Mouse (Mus musculus) heart, embryonic 12.5 days (tissue): ENCODE results near the gene Dync1i2. TPM values are rescaled to one million over a fixed set of nuclear protein-coding genes. Genes with fewer than 3 reads are reported as not detected.

ENCODE experiments used
- ATAC-seq: fragments of 200-750 bp; cut with Nextera tagmentation; 2 replicates; pipeline ENCODE4 v1.8.0; 2017; ENCODE audit warnings: moderate TSS enrichment, moderate library complexity; ENCODE audit not compliant: insufficient number of reproducible peaks, low FRiP score
- H3K27ac ChIP-seq: fragments of 300-500 bp; sonication (generic); 2 replicates; pipeline ENCODE4 v1.5.1; 2016; ENCODE audit warnings: mild to moderate bottlenecking, moderate library complexity; ENCODE audit not compliant: poor library complexity, severe bottlenecking
- H3K27me3 ChIP-seq: fragments of 300-500 bp; sonication (generic); replicated peaks from 2 replicates; pipeline ENCODE4 v1.6.1; 2016; ENCODE audit warnings: mild to moderate bottlenecking, moderate library complexity
- H3K36me3 ChIP-seq: fragments of 300-500 bp; sonication (generic); 2 replicates; pipeline ENCODE4 v1.6.1; 2016; ENCODE audit warnings: mild to moderate bottlenecking, moderate library complexity
- H3K4me1 ChIP-seq: fragments of 300-500 bp; sonication (generic); replicated peaks from 2 replicates; pipeline ENCODE4 v1.6.1; 2016; ENCODE audit warnings: mild to moderate bottlenecking
- H3K4me2 ChIP-seq: fragments of 300-500 bp; sonication (generic); 2 replicates; pipeline ENCODE4 v1.6.1; 2016; ENCODE audit warnings: mild to moderate bottlenecking, moderate library complexity
- H3K4me3 ChIP-seq: fragments of 300-500 bp; sonication (generic); 2 replicates; pipeline ENCODE4 v1.5.1; 2016; ENCODE audit warnings: mild to moderate bottlenecking
- H3K9ac ChIP-seq: fragments of 300-500 bp; sonication (generic); 2 replicates; pipeline ENCODE4 v1.6.1; 2016; ENCODE audit warnings: mild to moderate bottlenecking, moderate library complexity
- H3K9me3 ChIP-seq: fragments of 300-500 bp; sonication (generic); replicated peaks from 2 replicates; pipeline ENCODE4 v1.6.1; 2016; ENCODE audit warnings: mild to moderate bottlenecking, moderate library complexity
- WGBS: fragments of 180-500 bp; shearing (Covaris S2); methylation state at CpG from one replicate; pipeline ENCODE4 v1.1.7; 2016; 5-methylcytosine and 5-hydroxymethylcytosine counted together
- polyA plus RNA-seq: library from polyadenylated mRNA; unstranded; fragments of >200 nt; fragmentation: Nextera tagmentation; extraction: Ambion mirVana; gene quantifications from 2 replicates; pipeline ENCODE4 v1.2.1, GENCODE M21; 2016

The Dync1i2 gene
- polyA plus RNA-seq, 1 experiment from 2014 or later, result 82.0 TPM

DNA sequence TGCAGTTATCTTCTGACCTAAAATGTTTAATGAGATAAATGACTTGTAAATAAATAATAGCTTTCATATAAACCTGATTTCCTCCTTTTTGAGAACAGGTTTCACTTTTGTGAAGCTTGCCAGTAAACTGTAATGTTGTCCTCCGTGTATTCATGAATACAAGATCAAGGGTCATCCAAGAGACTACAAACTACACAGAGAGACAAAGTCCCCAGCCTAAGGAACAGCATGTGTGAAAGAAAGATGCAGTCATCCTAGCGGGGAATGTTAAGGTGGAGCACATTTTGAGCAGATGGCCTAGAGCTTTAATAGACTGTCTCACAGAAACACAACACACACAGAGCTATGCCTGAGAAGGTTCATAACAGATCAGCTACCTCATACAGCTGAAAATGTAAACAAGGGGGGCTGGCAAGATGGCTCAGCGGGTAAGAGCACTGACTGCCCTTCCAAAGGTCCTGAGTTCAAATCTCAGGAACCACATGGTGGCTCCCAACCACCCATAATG, 90.7 kb downstream of the Dync1i2 start:
- no peaks in the 10 kb centered on the region for H3K27me3 ChIP-seq
- H3K27ac ChIP-seq, result no peak overlapping the region
- H3K4me3 ChIP-seq, result no peak overlapping the region
- peaks cover 20% of the 10 kb centered on the region for H3K36me3 ChIP-seq
- WGBS, result 85% methylated on average over 3 of the region's 3 CpGs
- no peak overlapping the region for H3K4me2 ChIP-seq
- no peaks in the 10 kb centered on the region for H3K9me3 ChIP-seq
- no peak overlapping the region for H3K9ac ChIP-seq
- peaks cover 29% of the 10 kb centered on the region for H3K4me1 ChIP-seq
- ATAC-seq, result no peak

DNA sequence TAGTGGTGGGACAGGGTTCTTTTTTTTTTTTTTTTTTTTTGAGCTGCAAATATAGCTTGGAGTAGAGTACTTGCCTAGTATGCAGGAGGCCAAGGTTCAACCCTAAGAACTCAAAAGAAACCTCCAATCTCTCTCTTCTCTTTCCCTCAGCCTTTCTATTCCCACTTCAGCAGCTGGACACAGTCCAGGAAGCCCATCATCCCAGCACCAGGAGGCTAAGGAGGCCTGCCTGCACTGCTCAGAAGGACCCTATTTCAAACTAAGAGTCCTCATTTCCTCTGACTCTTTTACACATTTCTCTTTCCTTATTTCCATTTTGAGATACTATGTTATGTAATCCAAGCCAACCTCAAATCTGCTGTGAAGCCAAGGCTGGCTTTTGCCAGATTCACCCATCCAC, 91.7 kb downstream of the Dync1i2 start:
- peak; percentile 55; the same call in 1 of the 2 replicates for ATAC-seq
- H3K9ac ChIP-seq, result no peak overlapping the region
- no peak overlapping the region for H3K4me2 ChIP-seq
- H3K27me3 ChIP-seq, result no peaks in the 10 kb centered on the region
- H3K4me1 ChIP-seq, result peaks cover 29% of the 10 kb centered on the region
- 0 out of 2 replicates have a peak overlapping the region, but pooled peaks have one; percentile 44 for H3K27ac ChIP-seq
- no peak overlapping the region for H3K4me3 ChIP-seq
- peaks cover 16% of the 10 kb centered on the region for H3K36me3 ChIP-seq
- H3K9me3 ChIP-seq, result no peaks in the 10 kb centered on the region

DNA sequence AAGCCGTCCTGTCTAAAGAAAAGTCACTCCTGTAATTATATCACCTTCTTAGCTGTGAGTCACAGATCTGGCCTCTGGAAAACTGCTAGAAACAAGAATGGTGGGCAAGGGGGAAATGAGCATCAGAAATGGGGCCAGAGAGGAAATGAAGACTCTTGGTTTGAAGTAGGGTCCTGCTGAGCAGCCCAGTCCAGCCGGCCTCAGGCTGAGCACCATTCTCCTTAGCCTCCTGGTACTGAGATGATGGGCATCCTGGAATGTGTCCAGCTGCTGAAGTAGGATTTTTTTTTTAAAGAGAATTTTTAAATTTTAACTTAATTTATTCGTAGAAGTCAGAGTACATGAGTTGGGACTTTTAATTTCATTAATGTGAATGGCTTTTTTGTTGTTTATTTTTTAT, 93.3 kb downstream of the Dync1i2 start:
- no peak overlapping the region for H3K27ac ChIP-seq
- no peaks in the 10 kb centered on the region for H3K9me3 ChIP-seq
- ATAC-seq, result 0 out of 2 replicates have a peak, but pooled peaks have one; percentile 53
- peaks cover 29% of the 10 kb centered on the region for H3K4me1 ChIP-seq
- H3K9ac ChIP-seq, result no peak overlapping the region
- no peak overlapping the region for H3K4me3 ChIP-seq
- no peaks in the 10 kb centered on the region for H3K27me3 ChIP-seq
- 47% methylated on average over 3 of the region's 3 CpGs for WGBS
- no peak overlapping the region for H3K4me2 ChIP-seq
- H3K36me3 ChIP-seq, result peaks cover 22% of the 10 kb centered on the region

DNA sequence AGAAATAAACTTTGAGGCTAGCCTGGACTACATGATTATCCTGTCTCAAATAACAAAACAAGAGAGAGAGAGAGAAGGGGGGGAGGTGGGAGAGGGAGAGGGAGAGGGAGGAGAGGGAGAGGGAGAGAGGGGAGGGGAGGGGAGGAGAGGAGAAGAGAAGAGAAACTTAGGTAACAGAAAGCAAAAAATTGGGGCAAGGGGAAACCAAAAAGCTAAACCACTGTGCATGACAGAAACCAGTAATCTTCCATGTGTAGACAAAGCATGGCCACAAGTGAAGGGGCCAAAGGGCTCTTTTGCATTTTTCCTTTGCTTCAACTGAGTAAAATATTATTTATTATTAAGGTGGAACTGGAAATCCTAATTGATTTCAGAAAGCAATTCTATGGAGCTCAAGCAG, 94.9 kb downstream of the Dync1i2 start:
- ATAC-seq, result no peak
- no peak overlapping the region for H3K4me2 ChIP-seq

DNA sequence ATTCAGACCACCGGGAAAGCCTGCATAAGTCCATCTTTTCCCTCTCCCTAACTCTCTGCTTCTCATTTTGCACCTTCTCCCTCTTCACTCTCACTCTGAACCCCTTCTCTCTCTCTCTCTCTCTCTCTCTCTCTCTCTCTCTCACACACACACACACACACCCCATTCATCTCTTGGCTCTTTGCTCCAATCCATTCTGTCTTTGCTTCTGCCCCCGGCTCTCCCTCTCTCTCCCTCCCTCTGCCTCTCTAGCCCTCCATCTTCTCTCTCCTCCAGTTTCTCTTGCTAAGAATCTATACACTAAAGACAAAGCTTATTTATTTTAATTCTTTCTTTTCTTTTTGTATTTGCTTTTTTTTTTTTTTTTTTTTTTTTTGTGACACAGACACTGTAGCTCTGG, 98.2 kb downstream of the Dync1i2 start:
- Histone ChIP-seq H3K9me3 (no peaks in the 10 kb centered on the region), H3K27ac (no peak overlapping the region), H3K4me1 (peaks cover 7% of the 10 kb centered on the region), H3K4me3 (no peak overlapping the region), H3K4me2 (no peak overlapping the region), H3K36me3 (peaks cover 65% of the 10 kb centered on the region), H3K9ac (no peak overlapping the region), H3K27me3 (no peaks in the 10 kb centered on the region)
- WGBS, result 63% methylated on average over 2 of the region's 2 CpGs
- ATAC-seq, result no peak

More for the DNA sequence above, 94.9 kb downstream of the Dync1i2 start:
- H3K27me3 ChIP-seq, result no peaks in the 10 kb centered on the region
- H3K9ac ChIP-seq, result no peak overlapping the region
- H3K36me3 ChIP-seq, result peaks cover 36% of the 10 kb centered on the region
- H3K27ac ChIP-seq, result no peak overlapping the region
- peaks cover 29% of the 10 kb centered on the region for H3K4me1 ChIP-seq
- no peak overlapping the region for H3K4me3 ChIP-seq
- H3K9me3 ChIP-seq, result no peaks in the 10 kb centered on the region

DNA sequence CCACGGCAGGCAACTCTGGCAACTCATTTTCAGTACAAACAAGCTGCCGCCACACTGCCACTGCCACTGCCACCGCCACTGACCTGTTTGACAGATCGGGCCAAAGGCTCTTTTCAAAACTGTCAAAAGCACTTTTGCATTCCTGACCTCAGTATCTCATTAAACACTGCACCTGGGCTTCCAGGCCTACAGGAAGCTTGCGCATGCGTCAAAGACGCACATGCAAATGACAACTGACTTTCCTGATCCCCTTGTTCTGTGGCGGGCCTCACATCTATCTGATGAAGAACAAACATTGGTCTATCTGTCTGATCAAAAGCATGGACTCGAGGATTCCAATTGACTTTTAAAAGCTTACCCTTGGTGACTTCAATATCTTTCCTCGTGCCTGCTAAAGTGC, 100.6 kb downstream of the Dync1i2 start:
- Histone ChIP-seq H3K4me2 (no peak overlapping the region), H3K9me3 (no peaks in the 10 kb centered on the region), H3K4me3 (no peak overlapping the region), H3K27ac (no peak overlapping the region), H3K9ac (no peak overlapping the region), H3K4me1 (no peaks in the 10 kb centered on the region), H3K27me3 (no peaks in the 10 kb centered on the region), H3K36me3 (peaks cover 69% of the 10 kb centered on the region)
- 66% methylated on average over 10 of the region's 10 CpGs for WGBS
- ATAC-seq, result no peak

Other genes starting within 250 kb of the Dync1i2 start
- 18.9 and 19.5 TPM in 2 replicates for gene Dcaf17, start 156.4 kb upstream of the Dync1i2 start, polyA plus RNA-seq
- 11.6 and 13.3 TPM in 2 replicates for gene Mettl8, start 156.1 kb upstream of the Dync1i2 start, polyA plus RNA-seq
- gene Cybrd1, start 93.8 kb upstream of the Dync1i2 start, polyA plus RNA-seq, result 1.9 TPM in 2 replicates
- gene Slc25a12, start 156.0 kb downstream of the Dync1i2 start, polyA plus RNA-seq, result 92.1 and 92.8 TPM in 2 replicates
- 124 and 132 TPM in 2 replicates for gene Hat1, start 177.3 kb downstream of the Dync1i2 start, polyA plus RNA-seq
- gene Metap1d, start 241.6 kb downstream of the Dync1i2 start, polyA plus RNA-seq, result 35.6 and 35.8 TPM in 2 replicates